Mouse (Mus musculus): ENCODE data around the gene Ssh3. TPM values are rescaled to one million over a fixed set of nuclear protein-coding genes. Genes with fewer than 3 reads are reported as not detected.

Gene Ssh3
- polyA plus RNA-seq, 1 experiment, result 0.17 TPM

- Histone ChIP-seq H3K27me3 (ENCODE audit: control insufficient read depth, insufficient read depth, insufficient read length) (no peaks in the 10 kb centered on the region), H3K4me3 (no peak overlapping the region), H3ac (ENCODE audit: control insufficient read depth, insufficient read length) (no peak overlapping the region), H3K79me2 (ENCODE audit: control insufficient read depth, insufficient read depth) (peaks cover 14% of the 10 kb centered on the region), H3K36me3 (ENCODE audit: control insufficient read depth, insufficient read depth) (no peaks in the 10 kb centered on the region), H3K4me2 (ENCODE audit: low read depth) (no peak overlapping the region)
- no peak for TF ChIP-seq TCF3 (IDR thresholded peaks at IDR 0.05; ENCODE audit: insufficient read length, low read depth)
- no peak for TF ChIP-seq MAX (IDR thresholded peaks at IDR 0.05; ENCODE audit: low read depth)
- TF ChIP-seq SRF (IDR thresholded peaks at IDR 0.05; ENCODE audit: control insufficient read depth, insufficient read length, low read depth), result no peak
- TF ChIP-seq REST (IDR thresholded peaks at IDR 0.05; ENCODE audit: insufficient read depth, insufficient read length), result no peak
- TF ChIP-seq USF1 (IDR thresholded peaks at IDR 0.05; ENCODE audit: low read depth), result no peak
- no peak for TF ChIP-seq E2F4 (IDR thresholded peaks at IDR 0.05; ENCODE audit: insufficient read depth)
- TF ChIP-seq MYOD1 (IDR thresholded peaks at IDR 0.05; ENCODE audit: control insufficient read depth in 1 of 3, insufficient read length in 2 of 3, low read depth in 2 of 3), result no peak
- TF ChIP-seq POLR2AphosphoS2 (IDR thresholded peaks at IDR 0.05; ENCODE audit: insufficient read length, low read depth), result no peak
- no peak for TF ChIP-seq MYOG (IDR thresholded peaks at IDR 0.05; ENCODE audit: control insufficient read depth in 1 of 3, insufficient read depth in 1 of 3, insufficient read length in 2 of 3, low read depth in 2 of 3)
- no peak for TF ChIP-seq TCF12 (IDR thresholded peaks at IDR 0.05; ENCODE audit: insufficient read depth, poor library complexity, severe bottlenecking)
- no peak for TF ChIP-seq POLR2A (IDR thresholded peaks at IDR 0.05; ENCODE audit: insufficient read length, low read depth)
- no peak for TF ChIP-seq CEBPB (IDR thresholded peaks at IDR 0.05; ENCODE audit: insufficient read depth, poor library complexity, severe bottlenecking)
These were observed 40.3 kb upstream of the Ssh3 start for GRCm38 (mm10) chr19:4309302-4309701.

- TF ChIP-seq POLR2A (IDR thresholded peaks at IDR 0.05; ENCODE audit: insufficient read length, low read depth) (peak; percentile 36), POLR2AphosphoS2 (IDR thresholded peaks at IDR 0.05; ENCODE audit: insufficient read length, low read depth) (no peak)
- peaks cover 40% of the 10 kb centered on the region for H3K79me2 ChIP-seq (ENCODE audit: control insufficient read depth, insufficient read depth)
- H3K36me3 ChIP-seq (ENCODE audit: control insufficient read depth, insufficient read depth), result no peaks in the 10 kb centered on the region
- peak within 1 kb of the TSS; percentile 80 for H3K4me2 ChIP-seq (ENCODE audit: low read depth)
- no peaks in the 10 kb centered on the region for H3K27me3 ChIP-seq (ENCODE audit: control insufficient read depth, insufficient read depth, insufficient read length)
- H3K4me3 ChIP-seq, result peak within 1 kb of the TSS; percentile 43
- peak within 1 kb of the TSS; percentile 46 for H3ac ChIP-seq (ENCODE audit: control insufficient read depth, insufficient read length)
These were observed 37.2 kb upstream of the Ssh3 start, which contains the start of gene Grk2 for GRCm38 (mm10) chr19:4306190-4306577. TSS of gene Grk2 (minus strand) at chr19:4306222.

DNA sequence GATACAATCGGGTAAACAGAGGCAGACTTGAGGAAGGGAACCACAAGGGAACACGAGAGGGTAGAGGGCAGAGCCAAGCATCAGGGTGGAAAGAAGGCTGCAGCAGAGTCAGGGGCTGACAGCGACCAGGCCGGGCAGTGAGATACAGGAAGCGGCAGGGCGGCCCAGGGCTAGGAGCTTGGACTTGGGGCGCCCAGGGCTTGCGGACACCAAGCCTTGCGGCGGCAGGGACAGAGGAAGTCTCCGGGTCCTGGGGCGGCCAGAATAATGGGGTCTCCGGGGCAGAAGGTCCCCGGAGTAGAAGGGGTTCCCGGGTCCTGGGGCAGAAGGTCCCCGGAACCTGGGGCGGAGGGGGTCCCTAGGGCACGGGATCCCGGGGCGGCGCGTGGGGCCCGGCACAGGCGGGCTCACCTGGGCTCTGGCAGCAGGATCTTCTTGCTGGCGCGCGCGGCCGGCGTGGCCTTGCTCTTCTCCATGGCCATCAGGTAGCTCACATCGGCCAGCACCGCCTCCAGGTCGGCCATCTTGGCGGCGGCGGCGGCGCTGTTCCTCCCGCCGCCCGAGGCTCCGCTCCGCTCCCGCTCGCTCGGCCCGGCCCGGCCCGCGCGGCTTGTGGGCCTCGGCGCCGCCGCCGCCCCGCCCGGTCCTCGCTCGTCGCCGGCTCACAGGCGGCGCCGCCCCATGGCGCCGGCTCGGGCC is 36.7 kb upstream of the Ssh3 start:
- no peaks in the 10 kb centered on the region for H3K27me3 ChIP-seq (ENCODE audit: control insufficient read depth, insufficient read depth, insufficient read length)
- no peaks in the 10 kb centered on the region for H3K36me3 ChIP-seq (ENCODE audit: control insufficient read depth, insufficient read depth)
- H3K4me2 ChIP-seq (ENCODE audit: low read depth), result peak overlapping the region; percentile 80
- peaks cover 46% of the 10 kb centered on the region for H3K79me2 ChIP-seq (ENCODE audit: control insufficient read depth, insufficient read depth)
- peak; percentile 4 for TF ChIP-seq POLR2A (IDR thresholded peaks at IDR 0.05; ENCODE audit: insufficient read length, low read depth)
- TF ChIP-seq MAX (IDR thresholded peaks at IDR 0.05; ENCODE audit: low read depth), result no peak
- H3K4me3 ChIP-seq, result peak overlapping the region; percentile 43
- H3ac ChIP-seq (ENCODE audit: control insufficient read depth, insufficient read length), result peak overlapping the region; percentile 46

- H3K4me3 ChIP-seq, result peak overlapping the region; percentile 43
- TF ChIP-seq USF1 (IDR thresholded peaks at IDR 0.05; ENCODE audit: low read depth) (no peak), TCF12 (IDR thresholded peaks at IDR 0.05; ENCODE audit: insufficient read depth, poor library complexity, severe bottlenecking) (no peak), CEBPB (IDR thresholded peaks at IDR 0.05; ENCODE audit: insufficient read depth, poor library complexity, severe bottlenecking) (no peak), POLR2A (IDR thresholded peaks at IDR 0.05; ENCODE audit: insufficient read length, low read depth) (no peak), SRF (IDR thresholded peaks at IDR 0.05; ENCODE audit: control insufficient read depth, insufficient read length, low read depth) (no peak), POLR2AphosphoS2 (IDR thresholded peaks at IDR 0.05; ENCODE audit: insufficient read length, low read depth) (no peak)
- H3K79me2 ChIP-seq (ENCODE audit: control insufficient read depth, insufficient read depth), result peaks cover 46% of the 10 kb centered on the region
- no peaks in the 10 kb centered on the region for H3K36me3 ChIP-seq (ENCODE audit: control insufficient read depth, insufficient read depth)
- peak overlapping the region; percentile 46 for H3ac ChIP-seq (ENCODE audit: control insufficient read depth, insufficient read length)
- peak overlapping the region; percentile 80 for H3K4me2 ChIP-seq (ENCODE audit: low read depth)
- no peaks in the 10 kb centered on the region for H3K27me3 ChIP-seq (ENCODE audit: control insufficient read depth, insufficient read depth, insufficient read length)
These were observed 35.9 kb upstream of the Ssh3 start for GRCm38 (mm10) chr19:4304871-4305321.

DNA sequence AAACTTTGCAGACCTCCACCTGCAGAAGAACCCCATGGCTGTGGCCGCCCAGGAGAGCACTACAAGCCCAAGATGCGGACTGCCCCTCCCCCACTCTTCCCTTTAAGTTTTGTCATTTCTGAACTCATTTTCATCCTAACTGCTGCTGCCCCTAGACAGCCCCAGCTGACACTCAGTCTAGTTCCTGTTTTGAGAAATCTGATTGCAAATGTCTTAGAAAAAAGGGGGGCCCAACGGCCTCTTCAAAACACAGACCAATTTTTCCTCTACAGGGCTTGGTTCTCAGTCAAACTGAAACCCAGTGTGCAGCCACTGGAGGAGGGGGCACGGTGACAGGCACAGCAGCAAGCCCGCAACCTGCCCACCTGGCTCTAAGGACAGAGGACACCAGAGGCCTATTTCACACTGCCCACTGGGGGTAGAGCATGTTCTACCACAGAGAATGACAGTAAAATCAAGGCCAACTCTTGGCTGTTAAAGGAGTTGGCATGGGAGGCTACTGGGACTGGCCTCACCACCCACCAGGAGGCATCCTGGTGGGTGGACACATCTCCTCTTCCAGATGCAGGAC is 35.4 kb upstream of the Ssh3 start:
- Histone ChIP-seq H3K79me2 (ENCODE audit: control insufficient read depth, insufficient read depth) (peaks cover 46% of the 10 kb centered on the region), H3K27me3 (ENCODE audit: control insufficient read depth, insufficient read depth, insufficient read length) (no peaks in the 10 kb centered on the region), H3K4me2 (ENCODE audit: low read depth) (peak overlapping the region; percentile 80), H3K4me3 (peak overlapping the region; percentile 43), H3K36me3 (ENCODE audit: control insufficient read depth, insufficient read depth) (no peaks in the 10 kb centered on the region), H3ac (ENCODE audit: control insufficient read depth, insufficient read length) (no peak overlapping the region)
- TF ChIP-seq MYOD1 (IDR thresholded peaks at IDR 0.05; ENCODE audit: control insufficient read depth in 1 of 3, insufficient read length in 2 of 3, low read depth in 2 of 3), result no peak
- no peak for TF ChIP-seq TCF3 (IDR thresholded peaks at IDR 0.05; ENCODE audit: insufficient read length, low read depth)
- TF ChIP-seq E2F4 (IDR thresholded peaks at IDR 0.05; ENCODE audit: insufficient read depth), result no peak
- no peak for TF ChIP-seq POLR2AphosphoS2 (IDR thresholded peaks at IDR 0.05; ENCODE audit: insufficient read length, low read depth)
- TF ChIP-seq SRF (IDR thresholded peaks at IDR 0.05; ENCODE audit: control insufficient read depth, insufficient read length, low read depth), result no peak
- TF ChIP-seq MYOG (IDR thresholded peaks at IDR 0.05; ENCODE audit: control insufficient read depth in 1 of 3, insufficient read depth in 1 of 3, insufficient read length in 2 of 3, low read depth in 2 of 3), result no peak
- no peak for TF ChIP-seq REST (IDR thresholded peaks at IDR 0.05; ENCODE audit: insufficient read depth, insufficient read length)
- TF ChIP-seq TCF12 (IDR thresholded peaks at IDR 0.05; ENCODE audit: insufficient read depth, poor library complexity, severe bottlenecking), result no peak

Measured in myocyte (in vitro differentiated cells).